Mouse (Mus musculus): ENCODE results near the gene Opa1. TPM values are rescaled to one million over a fixed set of nuclear protein-coding genes. Genes with fewer than 3 reads are reported as not detected.

Gene Opa1
- polyA plus RNA-seq, 1 experiment from 2014 or later: 15.2 TPM

GRCm38 (mm10) chr16:29544829-29545228, 34.3 kb upstream of the Opa1 start, which contains the start of gene Atp13a4:
TSS of gene Atp13a4 (minus strand) at chr16:29544864.
- Histone ChIP-seq H3K9me3 (ENCODE audit: low read length) (no peaks in the 10 kb centered on the region), H3K4me3 (ENCODE audit: low read depth, low read length) (no peak within 1 kb of the TSS), H3K9ac (replicated peaks) (no peak within 1 kb of the TSS), H3K4me2 (ENCODE audit: low read depth, low read length) (no peak within 1 kb of the TSS), H3K4me1 (ENCODE audit: insufficient read depth) (no peaks in the 10 kb centered on the region), H3K27me3 (ENCODE audit: insufficient read depth, low read length) (no peaks in the 10 kb centered on the region), H3K36me3 (replicated peaks; ENCODE audit: insufficient read depth, low read length) (no peaks in the 10 kb centered on the region), H3K27ac (ENCODE audit: low read depth) (no peak within 1 kb of the TSS)
- no peak for DNase-seq
- TF ChIP-seq EP300 (IDR thresholded peaks at IDR 0.05; ENCODE audit: low read depth) (no peak), CTCF (IDR thresholded peaks at IDR 0.05; ENCODE audit: low read depth) (no peak)
- WGBS (ENCODE audit: insufficient replicate concordance): 57% methylated on average over 11 of the region's 11 CpGs
- ATAC-seq: no peak

DNA sequence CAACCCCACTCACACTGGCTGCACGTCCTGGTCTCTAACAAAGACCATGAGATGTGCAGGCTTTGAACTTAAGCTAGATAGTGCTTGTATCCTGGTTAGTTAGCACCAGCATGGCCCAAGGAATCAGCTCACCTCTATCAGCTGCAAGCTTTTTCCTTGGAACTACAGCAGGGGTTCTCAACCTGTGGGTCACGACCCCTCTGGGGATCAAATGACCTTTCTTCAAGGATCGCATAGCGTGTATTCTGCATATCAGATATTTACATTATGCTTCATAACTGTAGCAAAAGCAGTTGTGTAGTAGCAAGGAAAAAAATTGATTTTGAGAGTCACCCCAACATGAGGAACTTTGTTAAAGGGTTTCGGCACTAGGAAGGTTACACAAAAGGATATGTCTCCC, 19.5 kb upstream of the Opa1 start:
- WGBS (ENCODE audit: insufficient replicate concordance): 71% methylated on average over 5 of the region's 5 CpGs
- Histone ChIP-seq H3K9me3 (ENCODE audit: low read length) (no peaks in the 10 kb centered on the region), H3K4me3 (ENCODE audit: low read depth, low read length) (no peak overlapping the region), H3K36me3 (replicated peaks; ENCODE audit: insufficient read depth, low read length) (no peaks in the 10 kb centered on the region), H3K9ac (replicated peaks) (no peak overlapping the region), H3K4me2 (ENCODE audit: low read depth, low read length) (no peak overlapping the region), H3K4me1 (ENCODE audit: insufficient read depth) (no peaks in the 10 kb centered on the region), H3K27ac (ENCODE audit: low read depth) (no peak overlapping the region), H3K27me3 (ENCODE audit: insufficient read depth, low read length) (no peaks in the 10 kb centered on the region)
- TF ChIP-seq EP300 (IDR thresholded peaks at IDR 0.05; ENCODE audit: low read depth): no peak
- no peak for TF ChIP-seq CTCF (IDR thresholded peaks at IDR 0.05; ENCODE audit: low read depth)
- no peak for DNase-seq
- ATAC-seq: no peak

- H3K27me3 ChIP-seq (ENCODE audit: insufficient read depth, low read length): no peaks in the 10 kb centered on the region
- peak overlapping the region; percentile 42; the same call in 1 of the 2 replicates for H3K4me2 ChIP-seq (ENCODE audit: low read depth, low read length)
- H3K36me3 ChIP-seq (replicated peaks; ENCODE audit: insufficient read depth, low read length): no peaks in the 10 kb centered on the region
- no peak overlapping the region for H3K4me3 ChIP-seq (ENCODE audit: low read depth, low read length)
- ATAC-seq (no peak), DNase-seq (no peak)
- no peak overlapping the region for H3K27ac ChIP-seq (ENCODE audit: low read depth)
- 43% methylated on average over 10 of the region's 10 CpGs for WGBS (ENCODE audit: insufficient replicate concordance)
- H3K9ac ChIP-seq (replicated peaks): no peak overlapping the region
- H3K4me1 ChIP-seq (ENCODE audit: insufficient read depth): no peaks in the 10 kb centered on the region
- H3K9me3 ChIP-seq (ENCODE audit: low read length): no peaks in the 10 kb centered on the region
- no peak for TF ChIP-seq EP300 (IDR thresholded peaks at IDR 0.05; ENCODE audit: low read depth)
- TF ChIP-seq CTCF (IDR thresholded peaks at IDR 0.05; ENCODE audit: low read depth): no peak
Observed at GRCm38 (mm10) chr16:29560454-29560853, 18.7 kb upstream of the Opa1 start.

DNA sequence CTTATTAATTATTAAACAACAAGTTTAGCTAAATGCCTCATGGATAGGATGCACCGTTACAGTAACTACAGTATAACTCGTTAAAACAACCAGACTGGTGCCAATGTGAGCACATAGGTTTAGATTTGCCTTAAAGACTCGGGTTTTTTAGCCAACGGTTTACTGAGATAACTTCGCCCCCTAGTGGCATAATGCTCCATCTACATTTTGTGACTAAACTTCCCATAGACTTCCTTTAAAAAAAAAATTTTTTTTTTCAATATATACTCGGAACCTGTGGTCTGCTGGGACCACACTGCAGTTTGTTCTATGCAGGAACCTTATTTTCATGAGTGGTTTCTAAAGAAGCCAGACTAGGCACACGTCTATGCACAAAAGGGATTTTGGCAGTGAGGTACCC, 18.3 kb upstream of the Opa1 start:
- WGBS (ENCODE audit: insufficient replicate concordance): 5% methylated on average over 7 of the region's 7 CpGs
- H3K4me2 ChIP-seq (ENCODE audit: low read depth, low read length): peak overlapping the region; percentile 42; the same call in 1 of the 2 replicates
- ATAC-seq: no peak

DNA sequence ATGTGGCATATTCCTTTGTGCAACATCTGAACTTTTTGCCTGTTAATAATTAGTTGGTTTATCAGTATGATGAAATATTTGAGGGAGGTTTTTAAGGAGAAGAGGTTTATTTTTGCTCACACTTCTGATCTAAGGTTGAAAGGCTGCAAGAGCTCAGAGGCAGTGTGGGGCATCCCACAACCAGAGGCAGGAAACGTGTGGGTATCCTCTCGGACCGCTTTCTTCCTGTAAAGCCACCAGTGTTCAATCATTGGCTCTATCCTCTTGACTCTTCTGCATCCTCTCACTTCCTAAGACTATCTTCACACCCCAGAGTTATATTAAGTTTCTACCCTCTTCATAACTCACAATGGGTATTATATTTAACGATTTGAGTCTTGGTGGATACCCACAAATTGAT, 5.1 kb upstream of the Opa1 start:
- H3K4me1 ChIP-seq (ENCODE audit: insufficient read depth): 0 out of 2 replicates have a peak, but pooled peaks cover 4% of the 10 kb centered on the region
- DNase-seq: no peak
- H3K27me3 ChIP-seq (ENCODE audit: insufficient read depth, low read length): no peaks in the 10 kb centered on the region
- H3K9ac ChIP-seq (replicated peaks): no peak overlapping the region
- no peak overlapping the region for H3K4me2 ChIP-seq (ENCODE audit: low read depth, low read length)
- H3K27ac ChIP-seq (ENCODE audit: low read depth): no peak overlapping the region
- H3K36me3 ChIP-seq (replicated peaks; ENCODE audit: insufficient read depth, low read length): no peaks in the 10 kb centered on the region
- no peaks in the 10 kb centered on the region for H3K9me3 ChIP-seq (ENCODE audit: low read length)
- no peak for TF ChIP-seq CTCF (IDR thresholded peaks at IDR 0.05; ENCODE audit: low read depth)
- no peak for TF ChIP-seq EP300 (IDR thresholded peaks at IDR 0.05; ENCODE audit: low read depth)
- no peak overlapping the region for H3K4me3 ChIP-seq (ENCODE audit: low read depth, low read length)
- no peak for ATAC-seq
- WGBS (ENCODE audit: insufficient replicate concordance): 24% methylated on average over 4 of the region's 4 CpGs

More for the DNA sequence above, 18.3 kb upstream of the Opa1 start:
- Histone ChIP-seq H3K27ac (ENCODE audit: low read depth) (no peak overlapping the region), H3K27me3 (ENCODE audit: insufficient read depth, low read length) (no peaks in the 10 kb centered on the region), H3K36me3 (replicated peaks; ENCODE audit: insufficient read depth, low read length) (no peaks in the 10 kb centered on the region), H3K4me3 (ENCODE audit: low read depth, low read length) (no peak overlapping the region), H3K4me1 (ENCODE audit: insufficient read depth) (no peaks in the 10 kb centered on the region), H3K9me3 (ENCODE audit: low read length) (no peaks in the 10 kb centered on the region), H3K9ac (replicated peaks) (no peak overlapping the region)
- TF ChIP-seq EP300 (IDR thresholded peaks at IDR 0.05; ENCODE audit: low read depth) (no peak), CTCF (IDR thresholded peaks at IDR 0.05; ENCODE audit: low read depth) (peak; percentile 71)
- no peak for DNase-seq

GRCm38 (mm10) chr16:29575620-29576019, 3.5 kb upstream of the Opa1 start:
- Histone ChIP-seq H3K9me3 (ENCODE audit: low read length) (no peaks in the 10 kb centered on the region), H3K4me2 (ENCODE audit: low read depth, low read length) (no peak overlapping the region), H3K4me1 (ENCODE audit: insufficient read depth) (peaks cover 13% of the 10 kb centered on the region), H3K27me3 (ENCODE audit: insufficient read depth, low read length) (no peaks in the 10 kb centered on the region), H3K9ac (replicated peaks) (no peak overlapping the region), H3K36me3 (replicated peaks; ENCODE audit: insufficient read depth, low read length) (no peaks in the 10 kb centered on the region), H3K27ac (ENCODE audit: low read depth) (no peak overlapping the region), H3K4me3 (ENCODE audit: low read depth, low read length) (no peak overlapping the region)
- TF ChIP-seq CTCF (IDR thresholded peaks at IDR 0.05; ENCODE audit: low read depth) (peak; percentile 52), EP300 (IDR thresholded peaks at IDR 0.05; ENCODE audit: low read depth) (no peak)
- DNase-seq (no peak), ATAC-seq (no peak)
- 7% methylated on average over 5 of the region's 5 CpGs for WGBS (ENCODE audit: insufficient replicate concordance)

DNA sequence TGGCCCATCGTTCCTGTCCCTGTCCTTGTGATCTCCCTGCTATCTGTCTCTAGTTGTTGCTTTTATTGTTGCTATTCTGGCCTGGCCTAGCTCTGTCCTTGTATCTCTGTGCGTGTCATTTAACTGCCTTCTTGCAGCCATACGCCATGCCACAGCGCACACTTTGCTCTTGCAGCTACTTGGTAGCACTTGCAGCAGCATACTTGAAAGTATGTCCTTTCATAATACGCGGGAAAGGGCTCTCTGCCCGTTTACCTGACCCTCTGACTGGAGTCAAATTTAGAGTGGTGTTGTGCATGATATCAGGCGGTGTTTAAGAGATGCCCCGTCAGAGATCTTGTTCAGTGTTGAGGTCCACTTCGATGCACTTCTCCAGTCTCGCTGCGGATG, 648 bp downstream of the Opa1 start:
- no peaks in the 10 kb centered on the region for H3K36me3 ChIP-seq (replicated peaks; ENCODE audit: insufficient read depth, low read length)
- 7% methylated on average over 12 of the region's 12 CpGs for WGBS (ENCODE audit: insufficient replicate concordance)
- H3K9me3 ChIP-seq (ENCODE audit: low read length): no peaks in the 10 kb centered on the region
- H3K4me1 ChIP-seq (ENCODE audit: insufficient read depth): peaks cover 14% of the 10 kb centered on the region
- H3K9ac ChIP-seq (replicated peaks): peak overlapping the region; percentile 94
- DNase-seq (no peak), ATAC-seq (no peak; the same call in 1 of the 2 replicates)
- H3K4me2 ChIP-seq (ENCODE audit: low read depth, low read length): peak overlapping the region; percentile 81
- H3K27me3 ChIP-seq (ENCODE audit: insufficient read depth, low read length): no peaks in the 10 kb centered on the region
- H3K4me3 ChIP-seq (ENCODE audit: low read depth, low read length): peak overlapping the region; percentile 93
- peak overlapping the region; percentile 84 for H3K27ac ChIP-seq (ENCODE audit: low read depth)
- TF ChIP-seq EP300 (IDR thresholded peaks at IDR 0.05; ENCODE audit: low read depth): no peak
- TF ChIP-seq CTCF (IDR thresholded peaks at IDR 0.05; ENCODE audit: low read depth): no peak
